Mouse (Mus musculus): ENCODE results near the gene Plcxd3. TPM values are rescaled to one million over a fixed set of nuclear protein-coding genes. Genes with fewer than 3 reads are reported as not detected.

Gene Plcxd3
- polyA plus RNA-seq, 1 experiment from 2014 or later: 26.3 TPM

GRCm38 (mm10) chr15:4375031-4375422, 264 bp upstream of the Plcxd3 start:
- no peaks in the 10 kb centered on the region for H3K9me3 ChIP-seq (replicated peaks; ENCODE audit: control insufficient read depth, low read length)
- H3K27ac ChIP-seq (ENCODE audit: low read depth, low read length): no peak overlapping the region
- H3K4me2 ChIP-seq (ENCODE audit: low read length): peak overlapping the region; percentile 92
- peaks cover 19% of the 10 kb centered on the region for H3K4me1 ChIP-seq (ENCODE audit: control insufficient read depth, insufficient read depth, low read length)
- DNase-seq (ENCODE audit: low spot score) (no peak), ATAC-seq (peak; percentile 5; the same call in 1 of the 2 replicates)
- H3K9ac ChIP-seq (ENCODE audit: low read length): peak overlapping the region; percentile 76
- H3K36me3 ChIP-seq (ENCODE audit: control insufficient read depth, insufficient read depth, low read length): no peaks in the 10 kb centered on the region
- WGBS: 11% methylated on average over 6 of the region's 6 CpGs
- H3K27me3 ChIP-seq (replicated peaks; ENCODE audit: control insufficient read depth, insufficient read depth, low read length): no peaks in the 10 kb centered on the region
- peak overlapping the region; percentile 49 for H3K4me3 ChIP-seq (ENCODE audit: low read depth, low read length)

DNA sequence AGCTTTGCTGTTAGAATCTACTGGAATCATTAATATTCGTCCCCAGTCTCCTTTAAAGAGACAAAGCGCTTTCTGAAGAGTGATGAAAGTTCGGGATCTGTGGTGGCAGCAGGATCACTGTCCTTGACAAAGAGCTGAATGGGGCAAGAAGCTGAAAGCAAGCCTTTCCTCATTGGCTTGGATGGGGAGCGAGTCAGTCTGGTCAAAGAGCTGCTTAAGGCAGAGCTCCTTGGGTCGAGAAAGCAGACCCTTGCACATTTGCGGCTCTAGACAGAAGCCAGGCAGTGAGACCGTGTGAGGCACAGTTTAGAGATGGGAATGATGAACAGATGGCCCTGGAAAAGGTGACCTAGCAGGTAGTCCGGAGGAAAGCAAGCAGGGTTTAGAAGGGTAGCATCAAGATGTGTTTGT, 935 bp downstream of the Plcxd3 start:
- Histone ChIP-seq H3K9me3 (replicated peaks; ENCODE audit: control insufficient read depth, low read length) (no peaks in the 10 kb centered on the region), H3K4me2 (ENCODE audit: low read length) (peak overlapping the region; percentile 92), H3K4me1 (ENCODE audit: control insufficient read depth, insufficient read depth, low read length) (peaks cover 19% of the 10 kb centered on the region), H3K9ac (ENCODE audit: low read length) (peak overlapping the region; percentile 76), H3K27me3 (replicated peaks; ENCODE audit: control insufficient read depth, insufficient read depth, low read length) (no peaks in the 10 kb centered on the region), H3K4me3 (ENCODE audit: low read depth, low read length) (peak overlapping the region; percentile 49), H3K36me3 (ENCODE audit: control insufficient read depth, insufficient read depth, low read length) (no peaks in the 10 kb centered on the region), H3K27ac (ENCODE audit: low read depth, low read length) (no peak overlapping the region)
- DNase-seq (ENCODE audit: low spot score) (peak; percentile 35), ATAC-seq (no peak)
- WGBS: 7% methylated on average over 8 of the region's 8 CpGs

GRCm38 (mm10) chr15:4378766-4379165, 3.5 kb downstream of the Plcxd3 start:
- Histone ChIP-seq H3K9ac (ENCODE audit: low read length) (0 out of 2 replicates have a peak overlapping the region, but pooled peaks have one; percentile 32), H3K27ac (ENCODE audit: low read depth, low read length) (no peak overlapping the region), H3K4me1 (ENCODE audit: control insufficient read depth, insufficient read depth, low read length) (peaks cover 19% of the 10 kb centered on the region), H3K36me3 (ENCODE audit: control insufficient read depth, insufficient read depth, low read length) (no peaks in the 10 kb centered on the region), H3K27me3 (replicated peaks; ENCODE audit: control insufficient read depth, insufficient read depth, low read length) (no peaks in the 10 kb centered on the region), H3K4me2 (ENCODE audit: low read length) (no peak overlapping the region), H3K4me3 (ENCODE audit: low read depth, low read length) (no peak overlapping the region), H3K9me3 (replicated peaks; ENCODE audit: control insufficient read depth, low read length) (no peaks in the 10 kb centered on the region)
- ATAC-seq (peak; percentile 28; the same call in 1 of the 2 replicates), DNase-seq (ENCODE audit: low spot score) (peak; percentile 74)
- 15% methylated on average over 5 of the region's 5 CpGs for WGBS

- H3K4me1 ChIP-seq (ENCODE audit: control insufficient read depth, insufficient read depth, low read length): no peaks in the 10 kb centered on the region
- H3K4me3 ChIP-seq (ENCODE audit: low read depth, low read length): no peak overlapping the region
- H3K36me3 ChIP-seq (ENCODE audit: control insufficient read depth, insufficient read depth, low read length): no peaks in the 10 kb centered on the region
- DNase-seq (ENCODE audit: low spot score) (no peak), ATAC-seq (no peak)
- H3K9me3 ChIP-seq (replicated peaks; ENCODE audit: control insufficient read depth, low read length): no peaks in the 10 kb centered on the region
- H3K4me2 ChIP-seq (ENCODE audit: low read length): no peak overlapping the region
- H3K27ac ChIP-seq (ENCODE audit: low read depth, low read length): no peak overlapping the region
- no peaks in the 10 kb centered on the region for H3K27me3 ChIP-seq (replicated peaks; ENCODE audit: control insufficient read depth, insufficient read depth, low read length)
- no peak overlapping the region for H3K9ac ChIP-seq (ENCODE audit: low read length)
Measured at GRCm38 (mm10) chr15:4387774-4388173, 12.5 kb downstream of the Plcxd3 start.

DNA sequence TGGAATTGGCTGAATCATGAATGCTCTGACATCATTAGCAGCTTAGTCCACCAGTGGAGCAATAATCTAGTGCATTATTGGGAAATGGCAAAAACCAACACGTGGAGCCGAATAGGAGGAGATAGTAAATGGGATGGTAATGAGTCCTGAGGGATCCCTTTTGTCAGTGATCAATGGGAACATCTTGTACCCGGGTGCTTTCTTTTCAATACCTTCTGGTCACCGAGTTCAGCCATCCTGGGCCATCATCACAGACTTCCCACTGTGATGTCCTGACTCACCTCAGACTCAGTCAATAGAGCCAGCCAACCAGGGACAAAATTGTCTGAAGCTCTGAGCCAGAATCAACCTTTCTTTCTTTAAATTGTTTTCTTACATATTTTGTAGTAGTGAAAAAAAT, 24.8 kb downstream of the Plcxd3 start:
- 7% methylated on average over 4 of the region's 4 CpGs for WGBS
- ATAC-seq: no peak

DNA sequence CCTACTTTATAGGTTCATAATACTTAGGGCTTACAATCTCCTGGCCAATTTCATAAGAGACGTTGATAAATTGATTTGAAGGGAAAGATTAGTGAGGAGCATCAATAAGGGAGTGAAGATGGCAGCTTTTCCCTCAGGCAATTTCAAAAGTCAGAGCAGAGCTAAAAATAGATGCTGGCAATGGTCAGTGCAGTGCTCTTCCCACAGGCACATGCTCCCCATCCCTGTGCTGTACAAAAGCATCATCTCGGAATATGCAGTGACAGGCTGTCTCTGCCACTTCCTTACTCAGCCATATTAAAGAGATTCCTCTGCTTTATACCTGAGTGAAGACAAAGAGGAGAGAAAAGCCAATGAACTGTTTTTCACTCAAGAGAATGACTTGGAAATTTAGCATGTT, 36.0 kb downstream of the Plcxd3 start:
- no peak for ATAC-seq

More for the DNA sequence above, 24.8 kb downstream of the Plcxd3 start:
- Histone ChIP-seq H3K4me1 (ENCODE audit: control insufficient read depth, insufficient read depth, low read length) (no peaks in the 10 kb centered on the region), H3K9me3 (replicated peaks; ENCODE audit: control insufficient read depth, low read length) (no peaks in the 10 kb centered on the region), H3K9ac (ENCODE audit: low read length) (no peak overlapping the region), H3K4me3 (ENCODE audit: low read depth, low read length) (no peak overlapping the region), H3K4me2 (ENCODE audit: low read length) (no peak overlapping the region), H3K27me3 (replicated peaks; ENCODE audit: control insufficient read depth, insufficient read depth, low read length) (no peaks in the 10 kb centered on the region), H3K27ac (ENCODE audit: low read depth, low read length) (no peak overlapping the region), H3K36me3 (ENCODE audit: control insufficient read depth, insufficient read depth, low read length) (no peaks in the 10 kb centered on the region)
- DNase-seq (ENCODE audit: low spot score): no peak

GRCm38 (mm10) chr15:4440081-4440480, 64.8 kb downstream of the Plcxd3 start:
- no peak overlapping the region for H3K4me3 ChIP-seq (ENCODE audit: low read depth, low read length)
- no peak overlapping the region for H3K4me2 ChIP-seq (ENCODE audit: low read length)
- H3K4me1 ChIP-seq (ENCODE audit: control insufficient read depth, insufficient read depth, low read length): no peaks in the 10 kb centered on the region
- H3K27ac ChIP-seq (ENCODE audit: low read depth, low read length): no peak overlapping the region
- no peak overlapping the region for H3K9ac ChIP-seq (ENCODE audit: low read length)
- H3K27me3 ChIP-seq (replicated peaks; ENCODE audit: control insufficient read depth, insufficient read depth, low read length): no peaks in the 10 kb centered on the region
- H3K9me3 ChIP-seq (replicated peaks; ENCODE audit: control insufficient read depth, low read length): no peaks in the 10 kb centered on the region
- no peak for ATAC-seq
- no peak for DNase-seq (ENCODE audit: low spot score)
- H3K36me3 ChIP-seq (ENCODE audit: control insufficient read depth, insufficient read depth, low read length): no peaks in the 10 kb centered on the region

More for the DNA sequence above, 36.0 kb downstream of the Plcxd3 start:
- no peak overlapping the region for H3K4me2 ChIP-seq (ENCODE audit: low read length)
- H3K27ac ChIP-seq (ENCODE audit: low read depth, low read length): no peak overlapping the region
- 53% methylated on average over 2 of the region's 2 CpGs for WGBS
- no peaks in the 10 kb centered on the region for H3K36me3 ChIP-seq (ENCODE audit: control insufficient read depth, insufficient read depth, low read length)
- H3K27me3 ChIP-seq (replicated peaks; ENCODE audit: control insufficient read depth, insufficient read depth, low read length): no peaks in the 10 kb centered on the region
- 0 out of 2 replicates have a peak, but pooled peaks cover 2% of the 10 kb centered on the region for H3K4me1 ChIP-seq (ENCODE audit: control insufficient read depth, insufficient read depth, low read length)
- H3K9me3 ChIP-seq (replicated peaks; ENCODE audit: control insufficient read depth, low read length): no peaks in the 10 kb centered on the region
- DNase-seq (ENCODE audit: low spot score): no peak
- no peak overlapping the region for H3K4me3 ChIP-seq (ENCODE audit: low read depth, low read length)
- H3K9ac ChIP-seq (ENCODE audit: low read length): no peak overlapping the region

- Histone ChIP-seq H3K27me3 (replicated peaks; ENCODE audit: control insufficient read depth, insufficient read depth, low read length) (no peaks in the 10 kb centered on the region), H3K4me3 (ENCODE audit: low read depth, low read length) (no peak overlapping the region)
- WGBS: 90% methylated on average over 3 of the region's 3 CpGs
Measured at GRCm38 (mm10) chr15:4496182-4496581, 120.9 kb downstream of the Plcxd3 start.

DNA sequence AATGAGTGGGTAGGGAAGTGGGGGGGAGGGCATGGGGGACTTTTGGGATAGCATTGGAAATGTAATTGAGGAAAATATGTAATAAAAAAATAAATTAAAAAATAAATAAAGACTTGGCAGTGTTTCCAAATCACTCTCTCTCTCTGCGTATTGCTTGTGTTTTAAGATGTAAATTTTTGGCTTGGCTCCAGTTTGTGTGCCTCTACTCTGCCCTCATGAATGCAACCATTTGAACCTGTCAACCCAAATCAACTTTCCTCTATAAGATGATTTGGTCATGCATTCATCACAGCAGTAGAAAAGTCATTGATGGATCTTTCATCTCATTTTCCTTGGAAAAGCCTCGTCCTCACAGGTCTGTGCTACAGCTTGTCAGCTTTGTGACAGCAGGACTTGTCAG, 121.7 kb downstream of the Plcxd3 start:
- no peak for DNase-seq (ENCODE audit: low spot score)
- WGBS: 66% methylated on average over 2 of the region's 2 CpGs

More at GRCm38 (mm10) chr15:4496182-4496581, 120.9 kb downstream of the Plcxd3 start:
- no peak for ATAC-seq
- H3K9ac ChIP-seq (ENCODE audit: low read length): no peak overlapping the region
- no peaks in the 10 kb centered on the region for H3K36me3 ChIP-seq (ENCODE audit: control insufficient read depth, insufficient read depth, low read length)
- H3K9me3 ChIP-seq (replicated peaks; ENCODE audit: control insufficient read depth, low read length): no peaks in the 10 kb centered on the region
- H3K4me1 ChIP-seq (ENCODE audit: control insufficient read depth, insufficient read depth, low read length): no peaks in the 10 kb centered on the region
- DNase-seq (ENCODE audit: low spot score): no peak
- no peak overlapping the region for H3K27ac ChIP-seq (ENCODE audit: low read depth, low read length)
- H3K4me2 ChIP-seq (ENCODE audit: low read length): no peak overlapping the region

More for the DNA sequence above, 121.7 kb downstream of the Plcxd3 start:
- H3K27ac ChIP-seq (ENCODE audit: low read depth, low read length): no peak overlapping the region
- H3K4me1 ChIP-seq (ENCODE audit: control insufficient read depth, insufficient read depth, low read length): no peaks in the 10 kb centered on the region
- H3K27me3 ChIP-seq (replicated peaks; ENCODE audit: control insufficient read depth, insufficient read depth, low read length): no peaks in the 10 kb centered on the region
- no peak overlapping the region for H3K4me3 ChIP-seq (ENCODE audit: low read depth, low read length)
- ATAC-seq: no peak
- no peaks in the 10 kb centered on the region for H3K36me3 ChIP-seq (ENCODE audit: control insufficient read depth, insufficient read depth, low read length)
- no peak overlapping the region for H3K4me2 ChIP-seq (ENCODE audit: low read length)
- no peak overlapping the region for H3K9ac ChIP-seq (ENCODE audit: low read length)
- H3K9me3 ChIP-seq (replicated peaks; ENCODE audit: control insufficient read depth, low read length): no peaks in the 10 kb centered on the region

Measured in forebrain, embryonic 14.5 days (tissue).